Mouse (Mus musculus) c-Kit-positive CD71-positive TER-119-negative erythroid progenitor cells, embryonic 14.5 days (primary cell): ENCODE measurements around the gene Rnf208.

Experiments
- DNase-seq: peaks from one replicate; pipeline ENCODE4 v3.0.0-alpha.2; 2013; ENCODE audit warnings: low read depth

Gene Rnf208

GRCm38 (mm10) chr2:25278928-25279882 is 37.1 kb downstream of the Rnf208 start:
- peak; percentile 94 for DNase-seq

- no peak for DNase-seq
Measured at GRCm38 (mm10) chr2:25285551-25285950, 43.5 kb downstream of the Rnf208 start.

DNA sequence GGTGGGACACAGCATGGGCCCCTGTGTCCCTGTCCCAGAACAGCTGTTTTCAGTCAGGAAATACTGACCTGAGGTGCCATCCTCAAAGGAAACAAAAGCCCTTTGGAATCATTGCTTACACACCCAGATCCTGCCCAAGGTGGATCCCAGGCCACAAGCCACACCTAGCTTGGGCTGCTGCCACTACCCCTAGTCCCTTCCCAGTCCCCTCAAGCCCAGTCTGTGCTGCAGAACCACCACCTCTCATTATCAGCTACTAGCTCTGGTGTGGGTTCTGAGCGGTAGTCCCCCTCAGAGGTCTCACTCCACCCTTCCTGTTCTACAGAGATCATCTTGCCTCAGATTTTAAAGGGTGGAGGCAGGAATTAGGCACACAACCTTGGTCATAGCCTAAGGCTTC is 44.3 kb downstream of the Rnf208 start:
- no peak for DNase-seq

DNA sequence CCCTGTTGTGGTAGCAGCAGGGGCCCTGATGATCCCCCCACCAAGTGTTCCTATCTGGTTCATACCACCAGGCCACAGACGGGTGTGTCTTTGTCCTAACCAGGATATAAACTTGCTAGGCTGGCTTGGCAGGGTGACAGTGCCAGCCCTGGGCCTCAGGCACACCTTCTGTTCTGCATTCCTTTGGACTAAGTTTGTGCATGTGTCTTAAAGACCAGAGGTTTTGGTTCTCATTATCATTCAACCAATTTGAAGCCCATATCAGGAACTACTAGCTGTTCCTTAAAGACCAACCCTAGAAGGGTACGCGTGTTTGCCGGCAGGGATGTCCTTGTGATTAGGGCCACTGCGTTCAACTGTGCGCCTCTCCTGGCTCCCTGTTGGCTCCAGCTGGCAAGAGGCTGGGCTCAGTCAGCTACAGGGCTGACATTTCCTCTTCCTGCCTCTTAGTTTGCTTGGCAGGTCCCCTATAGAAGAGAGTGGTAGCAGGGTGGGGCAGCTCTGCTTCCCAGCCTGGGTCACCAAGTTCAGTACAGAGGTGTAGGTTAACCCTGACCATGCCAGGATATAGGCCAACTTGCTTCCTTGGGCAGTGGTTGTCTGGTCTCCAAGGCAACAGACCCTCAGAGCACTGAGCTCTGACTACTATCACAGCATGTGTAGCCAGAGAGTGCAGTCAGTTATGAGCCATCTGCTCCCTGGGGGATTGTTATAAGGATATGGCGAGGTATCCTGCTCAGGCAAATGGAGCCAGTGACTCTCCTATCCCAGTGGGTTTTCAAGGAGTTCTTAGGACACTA is 45.0 kb downstream of the Rnf208 start:
- DNase-seq = no peak

GRCm38 (mm10) chr2:25287927-25288649 is 46.0 kb downstream of the Rnf208 start, which contains the start of gene Tmem210:
Gene Tmem210 (plus strand): TSS chr2:25288145.
- no peak for DNase-seq

DNA sequence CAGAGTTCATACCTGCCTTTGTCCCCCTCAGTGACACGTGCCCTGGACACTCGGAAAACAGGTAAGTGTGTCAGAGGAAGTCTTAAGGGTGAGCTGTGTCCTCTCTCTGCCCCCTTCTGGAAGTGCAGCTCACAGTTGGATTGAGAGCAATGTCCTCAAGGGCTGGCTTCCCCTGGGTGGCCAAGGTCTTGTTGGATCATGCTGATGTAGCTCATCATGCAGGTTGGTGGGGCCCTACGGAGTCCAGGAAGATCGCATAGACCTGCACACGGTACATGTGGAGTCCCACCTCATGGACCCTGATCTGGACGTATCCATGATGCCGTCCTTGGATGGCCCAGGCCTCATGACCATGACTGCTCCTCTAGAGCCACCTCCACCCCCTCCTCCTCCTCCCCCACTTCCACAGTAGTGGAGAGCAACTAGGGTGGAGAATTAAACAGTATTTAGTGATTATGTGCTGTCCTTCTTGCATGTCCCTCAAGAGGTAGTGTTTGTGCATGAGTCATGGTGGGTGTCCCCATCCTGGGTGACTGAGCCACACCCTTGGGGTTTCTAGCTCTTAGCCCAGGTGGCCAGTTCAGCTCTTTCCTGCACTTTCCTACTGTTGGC is 46.8 kb downstream of the Rnf208 start:
- DNase-seq = no peak

DNA sequence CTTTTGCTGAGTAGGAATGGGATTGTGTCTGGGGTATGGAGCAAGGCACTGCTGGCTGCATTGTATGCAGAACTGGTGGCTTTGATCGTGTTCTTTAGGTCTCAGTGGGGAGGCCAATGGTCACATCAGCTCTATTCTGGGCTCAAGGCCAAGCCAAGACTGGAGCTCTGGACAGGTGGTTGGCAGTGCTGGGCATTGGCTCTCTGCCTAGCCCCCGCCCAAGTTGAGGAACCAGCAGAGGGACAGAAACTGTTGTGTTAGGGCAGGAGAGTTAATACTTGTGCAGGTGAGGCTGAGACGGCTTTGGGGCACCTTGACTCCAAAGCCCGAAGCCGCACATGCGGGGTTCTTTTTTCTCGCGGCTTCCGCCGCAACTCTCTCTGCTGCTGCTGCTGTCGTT is 47.6 kb downstream of the Rnf208 start, which contains the start of gene Lrrc26:
Gene Lrrc26 (plus strand): TSS at position 265 of the 400 bp plus-strand sequence.
- no peak for DNase-seq

DNA sequence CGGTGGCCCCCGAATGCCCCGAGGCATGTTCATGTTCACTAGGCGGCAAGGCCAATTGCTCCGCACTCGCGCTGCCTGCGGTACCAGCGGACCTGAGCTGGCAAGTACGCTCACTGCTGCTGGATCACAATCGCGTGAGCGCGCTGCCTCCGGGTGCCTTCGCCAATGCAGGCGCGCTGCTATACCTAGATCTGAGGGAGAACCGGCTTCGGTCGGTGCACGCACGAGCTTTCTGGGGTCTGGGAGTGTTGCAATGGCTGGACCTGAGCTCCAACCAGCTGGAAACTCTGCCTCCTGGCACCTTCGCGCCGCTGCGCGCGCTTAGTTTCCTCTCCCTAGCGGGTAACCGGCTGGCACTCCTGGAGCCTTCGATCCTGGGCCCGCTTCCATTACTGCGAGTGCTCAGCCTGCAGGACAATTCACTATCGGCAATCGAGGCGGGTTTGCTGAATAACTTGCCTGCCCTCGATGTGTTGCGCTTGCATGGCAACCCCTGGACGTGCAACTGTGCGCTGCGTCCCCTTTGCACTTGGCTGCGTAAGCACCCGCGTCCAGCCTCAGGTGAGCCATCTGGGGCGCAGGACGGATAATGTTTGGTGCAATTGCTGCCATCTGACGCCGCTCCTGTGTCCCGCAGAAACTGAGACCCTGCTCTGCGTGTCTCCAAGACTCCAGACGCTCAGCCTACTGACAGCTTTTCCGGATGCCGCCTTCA is 48.2 kb downstream of the Rnf208 start:
- DNase-seq = no peak

DNA sequence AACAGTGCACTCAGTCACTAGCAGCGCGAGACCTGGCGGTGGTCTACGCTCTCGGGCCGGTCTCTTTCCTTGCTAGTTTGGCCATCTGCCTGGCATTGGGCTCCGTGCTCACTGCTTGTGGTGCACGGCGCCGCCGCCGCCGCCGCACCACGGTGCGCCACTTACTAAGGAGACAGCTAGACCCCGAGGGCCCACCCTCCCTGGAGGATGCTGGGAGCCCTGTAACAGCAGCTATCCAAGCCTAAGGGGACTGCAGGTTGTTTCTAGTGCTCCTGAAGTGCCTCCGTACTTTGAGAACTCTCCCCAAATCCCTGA is 48.7 kb downstream of the Rnf208 start:
- DNase-seq = no peak

- DNase-seq = no peak
Measured at GRCm38 (mm10) chr2:25291184-25292053, 49.4 kb downstream of the Rnf208 start.

- no peak for DNase-seq
Measured at GRCm38 (mm10) chr2:25292054-25292544, 50.0 kb downstream of the Rnf208 start.

- peak; percentile 51 for DNase-seq
Measured at GRCm38 (mm10) chr2:25292856-25293255, 50.8 kb downstream of the Rnf208 start.

GRCm38 (mm10) chr2:25293706-25294105 is 51.7 kb downstream of the Rnf208 start:
- DNase-seq = no peak
